Mouse (Mus musculus) cortical plate, adult 2 months (tissue): ENCODE data around the gene Krt76.

Source experiments
- CTCF ChIP-seq: fragments of 200-500 bp; IDR thresholded peaks from 2 replicates; pipeline ENCODE4 v1.5.1; 2011; ENCODE audit warnings: mild to moderate bottlenecking, control low read depth, low read length; ENCODE audit not compliant: insufficient read depth; ENCODE audit errors: extremely low read depth
- POLR2A ChIP-seq: fragments of 200-500 bp; IDR thresholded peaks from 2 replicates; pipeline ENCODE4 v1.6.1; 2011; ENCODE audit warnings: mild to moderate bottlenecking, low read length, control low read depth; ENCODE audit not compliant: insufficient read depth; ENCODE audit errors: extremely low read depth

DNA sequence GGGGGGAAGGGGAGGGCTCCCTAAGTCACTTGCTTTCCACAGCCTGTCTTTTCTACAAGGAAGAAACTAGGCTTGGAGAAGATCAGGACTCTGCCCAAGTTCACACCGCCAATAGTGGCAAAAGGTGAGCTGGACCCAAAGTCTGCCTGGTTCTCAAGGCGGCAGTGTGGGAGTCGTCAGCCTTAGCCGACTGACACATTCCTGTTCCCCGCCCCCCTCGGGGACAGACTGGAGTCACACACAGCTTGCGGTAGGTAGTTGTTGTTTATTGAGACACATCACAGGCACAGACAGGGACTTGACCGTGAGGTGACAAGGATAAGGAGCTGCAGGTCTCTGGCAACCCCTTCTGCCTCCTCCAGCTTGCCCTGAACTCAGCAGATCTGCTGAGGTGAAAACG lies 36.4 kb upstream of the Krt76 start:
- TF ChIP-seq POLR2A (no peak), CTCF (no peak)
